Mouse (Mus musculus): ENCODE results near the gene Adcy1. TPM values are rescaled to one million over a fixed set of nuclear protein-coding genes. Genes with fewer than 3 reads are reported as not detected.
A peak's percentile ranks its signal among the peaks of the same experiment; 100 is the strongest.

Adcy1 gene
- total and polyA plus RNA-seq, 2 experiments = under 0.01 to 0.16 TPM

DNA sequence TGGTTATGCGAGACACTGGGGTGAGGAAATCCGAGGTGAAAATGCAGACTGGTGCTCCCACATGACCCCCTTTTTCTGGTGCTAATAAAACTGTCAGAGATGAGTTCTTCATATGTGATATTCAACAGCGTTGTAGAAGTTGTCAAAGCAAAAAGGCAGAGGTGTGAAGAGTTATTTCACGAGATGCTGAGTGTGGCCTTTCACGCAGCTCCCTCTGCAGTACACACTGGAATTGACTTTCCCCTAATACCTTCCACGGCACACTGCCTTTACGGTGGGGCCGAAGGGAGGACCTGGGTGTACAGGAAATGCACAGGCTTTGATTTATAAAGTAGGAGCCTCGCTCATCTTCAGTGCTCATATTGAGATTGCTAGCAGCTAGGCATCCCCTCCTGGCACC is 129.8 kb downstream of the Adcy1 start:
- H3K9ac ChIP-seq (ENCODE audit: low read depth, low read length) = peak overlapping the region; percentile 17
- 45% methylated on average over 9 of the region's 9 CpGs for WGBS
- no peaks in the 10 kb centered on the region for H3K27me3 ChIP-seq (ENCODE audit: control insufficient read depth, insufficient read depth, low read length)
- no peaks in the 10 kb centered on the region for H3K36me3 ChIP-seq (ENCODE audit: control insufficient read depth, insufficient read depth, low read length)
- H3K27ac ChIP-seq (replicated peaks; ENCODE audit: insufficient read depth, low read depth, low read length) = peak overlapping the region; percentile 86
- TF ChIP-seq POLR2A (IDR thresholded peaks at IDR 0.05; ENCODE audit: extremely low read depth, insufficient read depth, low read length) = no peak
- no peak for TF ChIP-seq CTCF (IDR thresholded peaks at IDR 0.05; ENCODE audit: low read depth, low read length)
- DNase-seq (ENCODE audit: extremely low read depth, low read depth, low spot score) = no peak
- H3K79me2 ChIP-seq (ENCODE audit: control insufficient read depth, insufficient read depth, low read length) = no peaks in the 10 kb centered on the region
- peaks cover 39% of the 10 kb centered on the region for H3K4me1 ChIP-seq (ENCODE audit: control insufficient read depth, insufficient read depth, low read length)
- H3K4me3 ChIP-seq (ENCODE audit: insufficient read depth, low read depth, low read length) = no peak overlapping the region

DNA sequence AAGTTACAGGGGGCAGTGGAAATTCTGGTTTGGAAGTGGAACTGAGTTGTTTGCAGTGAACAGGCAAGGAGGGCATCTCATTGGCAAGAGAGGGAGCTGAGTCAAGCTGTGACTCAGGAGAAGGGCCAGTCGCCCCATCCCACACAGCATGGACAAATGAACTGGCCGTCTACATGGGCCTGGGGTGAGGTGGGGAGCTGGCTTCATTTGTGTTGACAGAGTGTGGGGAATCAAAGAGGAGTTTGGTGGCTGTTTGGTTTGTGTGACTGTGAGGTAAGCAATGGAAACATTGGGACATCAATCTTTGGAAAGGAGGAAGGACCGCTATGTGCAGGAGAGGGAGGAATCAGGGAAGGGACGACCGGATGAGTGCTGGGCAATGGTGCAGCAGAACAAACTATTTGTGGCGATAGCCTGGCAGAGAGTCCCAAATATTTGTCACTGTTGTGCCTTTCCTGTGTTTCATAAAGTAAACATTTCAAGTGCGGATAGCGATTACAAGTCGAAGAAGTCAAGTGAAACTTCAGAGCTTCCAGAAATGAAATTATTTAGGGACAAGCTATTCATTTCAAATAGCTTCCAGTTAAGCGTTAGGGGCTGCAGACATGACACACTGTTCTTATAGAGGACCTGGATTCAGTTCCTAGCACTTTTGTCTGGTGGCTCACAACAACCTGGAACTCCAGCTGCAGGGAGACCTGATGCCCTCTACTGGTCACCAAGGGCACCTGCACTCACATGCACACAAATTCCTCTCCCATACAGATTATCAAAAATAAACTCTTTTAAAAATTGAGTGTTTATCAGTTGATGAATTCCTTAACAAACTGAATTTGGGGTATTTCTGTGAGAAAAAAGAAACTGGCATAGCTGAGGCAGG is 131.4 kb downstream of the Adcy1 start:
- H3K27ac ChIP-seq (replicated peaks; ENCODE audit: insufficient read depth, low read depth, low read length) = peak overlapping the region; percentile 86
- DNase-seq (ENCODE audit: extremely low read depth, low read depth, low spot score) = peak; percentile 99
- H3K4me3 ChIP-seq (ENCODE audit: insufficient read depth, low read depth, low read length) = no peak overlapping the region
- peaks cover 40% of the 10 kb centered on the region for H3K4me1 ChIP-seq (ENCODE audit: control insufficient read depth, insufficient read depth, low read length)
- WGBS = 23% methylated on average over 10 of the region's 10 CpGs
- no peaks in the 10 kb centered on the region for H3K36me3 ChIP-seq (ENCODE audit: control insufficient read depth, insufficient read depth, low read length)
- TF ChIP-seq CTCF (IDR thresholded peaks at IDR 0.05; ENCODE audit: low read depth, low read length) = peak; percentile 62
- no peak for TF ChIP-seq POLR2A (IDR thresholded peaks at IDR 0.05; ENCODE audit: extremely low read depth, insufficient read depth, low read length)
- no peaks in the 10 kb centered on the region for H3K27me3 ChIP-seq (ENCODE audit: control insufficient read depth, insufficient read depth, low read length)
- peak overlapping the region; percentile 14; the same call in 1 of the 2 replicates for H3K9ac ChIP-seq (ENCODE audit: low read depth, low read length)
- H3K79me2 ChIP-seq (ENCODE audit: control insufficient read depth, insufficient read depth, low read length) = no peaks in the 10 kb centered on the region

DNA sequence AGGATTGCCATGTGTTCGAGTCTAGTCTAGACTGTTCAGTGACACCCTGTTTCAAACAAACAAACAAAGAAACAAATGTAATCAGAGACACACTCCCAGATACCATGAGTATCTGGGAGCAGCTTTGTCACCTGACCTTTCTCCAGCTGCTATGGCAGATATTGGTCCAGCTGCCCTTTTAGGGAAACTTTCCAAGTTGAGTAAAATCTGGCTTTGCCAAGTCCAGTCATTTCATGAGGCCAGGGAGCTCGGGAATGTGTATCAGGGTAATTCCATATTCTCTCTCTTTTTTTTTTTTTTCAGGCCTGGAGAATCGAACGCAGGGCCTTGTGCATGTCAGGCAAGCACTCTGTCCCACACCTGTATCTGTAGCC is 132.0 kb downstream of the Adcy1 start:
- WGBS = 21% methylated on average over 4 of the region's 4 CpGs
- Histone ChIP-seq H3K27me3 (ENCODE audit: control insufficient read depth, insufficient read depth, low read length) (no peaks in the 10 kb centered on the region), H3K27ac (replicated peaks; ENCODE audit: insufficient read depth, low read depth, low read length) (peak overlapping the region; percentile 82), H3K4me1 (ENCODE audit: control insufficient read depth, insufficient read depth, low read length) (peaks cover 38% of the 10 kb centered on the region), H3K4me3 (ENCODE audit: insufficient read depth, low read depth, low read length) (no peak overlapping the region), H3K36me3 (ENCODE audit: control insufficient read depth, insufficient read depth, low read length) (peaks cover 5% of the 10 kb centered on the region), H3K79me2 (ENCODE audit: control insufficient read depth, insufficient read depth, low read length) (no peaks in the 10 kb centered on the region), H3K9ac (ENCODE audit: low read depth, low read length) (no peak overlapping the region)
- peak; percentile 92 for DNase-seq (ENCODE audit: extremely low read depth, low read depth, low spot score)
- TF ChIP-seq POLR2A (IDR thresholded peaks at IDR 0.05; ENCODE audit: extremely low read depth, insufficient read depth, low read length) = no peak
- TF ChIP-seq CTCF (IDR thresholded peaks at IDR 0.05; ENCODE audit: low read depth, low read length) = no peak

DNA sequence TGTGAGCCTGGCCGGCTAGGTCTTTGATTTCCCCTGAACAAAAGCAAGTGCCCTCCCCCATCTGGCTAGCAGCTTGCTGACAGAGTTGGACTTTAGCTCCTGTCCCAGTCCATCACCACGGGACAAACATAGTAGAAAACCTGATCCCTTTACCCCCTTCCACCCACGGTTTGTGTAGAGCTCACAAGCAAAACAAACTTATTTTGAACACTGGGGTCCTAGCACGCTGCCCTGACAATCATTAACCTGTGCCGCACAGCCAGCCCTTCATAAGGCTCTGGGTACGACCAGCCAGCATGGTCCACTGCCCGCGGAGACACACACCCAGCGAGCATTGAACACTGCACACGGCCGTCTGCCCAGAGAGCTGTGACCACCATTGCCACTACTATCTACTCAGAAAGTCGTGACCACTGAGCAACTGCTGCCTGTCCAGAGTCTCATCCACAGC is 134.2 kb downstream of the Adcy1 start, which contains the start of gene Igfbp1:
Gene Igfbp1, plus strand, starts transcription at position 292 of the 451 bp plus-strand sequence.
- Histone ChIP-seq H3K79me2 (ENCODE audit: control insufficient read depth, insufficient read depth, low read length) (no peaks in the 10 kb centered on the region), H3K4me3 (ENCODE audit: insufficient read depth, low read depth, low read length) (peak within 1 kb of the TSS; percentile 75)

DNA sequence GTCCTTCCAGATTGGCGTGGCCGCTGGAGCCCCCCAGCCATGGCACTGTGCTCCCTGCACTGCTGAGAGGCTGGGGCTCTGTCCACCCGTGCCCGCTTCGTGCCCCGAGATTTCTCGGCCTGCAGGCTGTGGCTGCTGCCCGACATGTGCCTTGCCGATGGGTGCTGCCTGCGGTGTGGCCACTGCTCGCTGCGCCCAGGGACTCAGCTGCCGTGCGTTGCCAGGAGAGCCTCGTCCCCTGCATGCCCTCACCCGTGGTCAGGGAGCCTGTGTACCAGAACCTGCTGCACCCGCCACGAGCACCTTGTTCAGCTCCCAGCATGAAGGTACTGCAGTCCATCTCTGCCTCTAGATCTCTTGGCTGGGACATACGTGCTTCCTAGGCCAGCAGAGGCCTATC is 134.7 kb downstream of the Adcy1 start:
- 18% methylated on average over 19 of the region's 19 CpGs for WGBS

More for the DNA sequence above, 134.2 kb downstream of the Adcy1 start, which contains the start of gene Igfbp1:
- peak; percentile 93 for TF ChIP-seq POLR2A (IDR thresholded peaks at IDR 0.05; ENCODE audit: extremely low read depth, insufficient read depth, low read length)
- no peak for TF ChIP-seq CTCF (IDR thresholded peaks at IDR 0.05; ENCODE audit: low read depth, low read length)
- peak within 1 kb of the TSS; percentile 90 for H3K9ac ChIP-seq (ENCODE audit: low read depth, low read length)
- DNase-seq (ENCODE audit: extremely low read depth, low read depth, low spot score) = peak; percentile 99
- no peaks in the 10 kb centered on the region for H3K27me3 ChIP-seq (ENCODE audit: control insufficient read depth, insufficient read depth, low read length)
- peaks cover 21% of the 10 kb centered on the region for H3K36me3 ChIP-seq (ENCODE audit: control insufficient read depth, insufficient read depth, low read length)
- peaks cover 27% of the 10 kb centered on the region for H3K4me1 ChIP-seq (ENCODE audit: control insufficient read depth, insufficient read depth, low read length)
- 24% methylated on average over 12 of the region's 12 CpGs for WGBS
- H3K27ac ChIP-seq (replicated peaks; ENCODE audit: insufficient read depth, low read depth, low read length) = peak within 1 kb of the TSS; percentile 94

More for the DNA sequence above, 134.7 kb downstream of the Adcy1 start:
- DNase-seq (ENCODE audit: extremely low read depth, low read depth, low spot score) = peak; percentile 57
- H3K36me3 ChIP-seq (ENCODE audit: control insufficient read depth, insufficient read depth, low read length) = peaks cover 21% of the 10 kb centered on the region
- H3K27ac ChIP-seq (replicated peaks; ENCODE audit: insufficient read depth, low read depth, low read length) = peak overlapping the region; percentile 86
- peaks cover 25% of the 10 kb centered on the region for H3K4me1 ChIP-seq (ENCODE audit: control insufficient read depth, insufficient read depth, low read length)
- H3K27me3 ChIP-seq (ENCODE audit: control insufficient read depth, insufficient read depth, low read length) = no peaks in the 10 kb centered on the region
- no peaks in the 10 kb centered on the region for H3K79me2 ChIP-seq (ENCODE audit: control insufficient read depth, insufficient read depth, low read length)
- TF ChIP-seq POLR2A (IDR thresholded peaks at IDR 0.05; ENCODE audit: extremely low read depth, insufficient read depth, low read length) = 0 out of 2 replicates have a peak, but pooled peaks have one; percentile 40
- TF ChIP-seq CTCF (IDR thresholded peaks at IDR 0.05; ENCODE audit: low read depth, low read length) = 0 out of 2 replicates have a peak, but pooled peaks have one; percentile 13
- peak overlapping the region; percentile 90 for H3K9ac ChIP-seq (ENCODE audit: low read depth, low read length)
- peak overlapping the region; percentile 75 for H3K4me3 ChIP-seq (ENCODE audit: insufficient read depth, low read depth, low read length)

Data from liver, adult 2 months (tissue).